Mouse (Mus musculus) hindbrain, embryonic 14.5 days (tissue): Measurements from ENCODE around the gene Chst5. TPM values are rescaled to one million over a fixed set of nuclear protein-coding genes. Genes with fewer than 3 reads are reported as not detected.

Experiments
- ATAC-seq: fragments of 200-750 bp; cut with Nextera tagmentation; 2 replicates; pipeline ENCODE4 v1.8.0; 2017; ENCODE audit warnings: moderate number of reproducible peaks, mild to moderate bottlenecking, moderate TSS enrichment, moderate library complexity; ENCODE audit not compliant: low FRiP score
- DNase-seq: peaks from one replicate; pipeline ENCODE4 v3.0.0-alpha.2; 2015; ENCODE audit warnings: low spot score
- H3K27ac ChIP-seq: fragments of 300-500 bp; sonication (generic); 2 replicates; pipeline ENCODE4 v1.5.1; 2014; ENCODE audit warnings: mild to moderate bottlenecking, moderate library complexity
- H3K27me3 ChIP-seq: fragments of 300-500 bp; sonication (generic); 2 replicates; pipeline ENCODE4 v1.6.1; 2014; ENCODE audit warnings: mild to moderate bottlenecking, low read length, mixed read lengths; ENCODE audit not compliant: control insufficient read depth, insufficient read depth
- H3K36me3 ChIP-seq: fragments of 300-500 bp; sonication (generic); replicated peaks from 2 replicates; pipeline ENCODE4 v1.6.1; 2014; ENCODE audit not compliant: control insufficient read depth, insufficient read depth
- H3K4me1 ChIP-seq: fragments of 300-500 bp; sonication (generic); replicated peaks from 2 replicates; pipeline ENCODE4 v1.6.1; 2014; ENCODE audit warnings: antibody characterized with exemption, low read length, mixed read lengths; ENCODE audit not compliant: control insufficient read depth, insufficient read depth
- H3K4me2 ChIP-seq: fragments of 300-500 bp; sonication (generic); replicated peaks from 2 replicates; pipeline ENCODE4 v1.6.1; 2014; ENCODE audit warnings: mild to moderate bottlenecking, moderate library complexity
- H3K4me3 ChIP-seq: fragments of 300-500 bp; sonication (generic); replicated peaks from 2 replicates; pipeline ENCODE4 v1.5.1; 2014; ENCODE audit warnings: mild to moderate bottlenecking, low read length
- H3K9ac ChIP-seq: fragments of 300-500 bp; sonication (generic); 2 replicates; pipeline ENCODE4 v1.6.1; 2014
- H3K9me3 ChIP-seq: fragments of 300-500 bp; sonication (generic); 2 replicates; pipeline ENCODE4 v1.6.1; 2016; ENCODE audit warnings: low read length; ENCODE audit not compliant: control insufficient read depth
- WGBS: fragments of 180-500 bp; shearing (Covaris S2); extraction: QIAGEN DNeasy Blood & Tissue Kit; methylation state at CpG from one replicate; pipeline ENCODE4 v1.1.7; 2014; 5-methylcytosine and 5-hydroxymethylcytosine counted together
- polyA plus RNA-seq: library from polyadenylated mRNA; unstranded; fragments of >200 nt; fragmentation: Nextera tagmentation; extraction: Ambion mirVana; gene quantifications from 2 replicates; pipeline ENCODE4 v1.2.1, GENCODE M21; 2014

Chst5 gene
- polyA plus RNA-seq, 1 experiment from 2014 or later: 4.3 TPM

- no peaks in the 10 kb centered on the region for H3K9me3 ChIP-seq
- H3K9ac ChIP-seq: no peak overlapping the region
- no peak overlapping the region for H3K4me2 ChIP-seq
- WGBS: 79% methylated on average over 8 of the region's 8 CpGs
- no peak overlapping the region for H3K27ac ChIP-seq
- no peaks in the 10 kb centered on the region for H3K27me3 ChIP-seq
- DNase-seq (no peak), ATAC-seq (no peak)
- peaks cover 14% of the 10 kb centered on the region; the same call in 1 of the 2 replicates for H3K4me1 ChIP-seq
- H3K4me3 ChIP-seq: no peak overlapping the region
- no peaks in the 10 kb centered on the region for H3K36me3 ChIP-seq
These were observed 4.6 kb downstream of the Chst5 start for GRCm38 (mm10) chr8:111905500-111906121.

DNA sequence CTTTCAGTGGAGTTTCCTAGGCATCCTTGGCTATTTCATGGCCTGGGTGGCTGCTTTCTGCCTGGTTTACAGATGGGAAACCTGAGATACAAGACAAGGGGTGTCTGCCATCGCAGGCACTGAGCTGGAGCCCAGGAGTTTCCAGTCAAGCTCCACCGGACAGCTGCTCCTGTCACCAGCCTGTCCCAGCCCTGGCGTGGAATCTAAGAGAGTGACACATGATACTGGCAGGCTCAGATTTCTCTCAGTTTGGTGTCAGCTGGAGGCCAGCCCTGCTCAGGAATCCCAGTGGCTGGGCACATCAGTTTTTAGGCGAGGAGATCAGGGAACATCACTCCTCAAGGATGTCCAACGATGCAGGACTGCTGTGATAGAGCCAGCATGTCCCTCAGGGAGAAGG is 8.2 kb downstream of the Chst5 start:
- WGBS: 50% methylated on average over 5 of the region's 5 CpGs
- Histone ChIP-seq H3K27me3 (no peaks in the 10 kb centered on the region), H3K9me3 (no peaks in the 10 kb centered on the region)

GRCm38 (mm10) chr8:111898586-111898985 is 11.7 kb downstream of the Chst5 start:
- Histone ChIP-seq H3K4me2 (no peak overlapping the region), H3K27me3 (no peaks in the 10 kb centered on the region), H3K27ac (no peak overlapping the region), H3K9me3 (no peaks in the 10 kb centered on the region), H3K4me1 (no peaks in the 10 kb centered on the region), H3K36me3 (no peaks in the 10 kb centered on the region), H3K4me3 (no peak overlapping the region), H3K9ac (no peak overlapping the region)
- ATAC-seq (no peak), DNase-seq (no peak)
- 39% methylated on average over 10 of the region's 10 CpGs for WGBS

More for the DNA sequence above, 8.2 kb downstream of the Chst5 start:
- Histone ChIP-seq H3K27ac (no peak overlapping the region), H3K4me3 (no peak overlapping the region), H3K9ac (no peak overlapping the region), H3K4me1 (no peaks in the 10 kb centered on the region), H3K36me3 (no peaks in the 10 kb centered on the region), H3K4me2 (no peak overlapping the region)
- ATAC-seq (no peak), DNase-seq (no peak)

DNA sequence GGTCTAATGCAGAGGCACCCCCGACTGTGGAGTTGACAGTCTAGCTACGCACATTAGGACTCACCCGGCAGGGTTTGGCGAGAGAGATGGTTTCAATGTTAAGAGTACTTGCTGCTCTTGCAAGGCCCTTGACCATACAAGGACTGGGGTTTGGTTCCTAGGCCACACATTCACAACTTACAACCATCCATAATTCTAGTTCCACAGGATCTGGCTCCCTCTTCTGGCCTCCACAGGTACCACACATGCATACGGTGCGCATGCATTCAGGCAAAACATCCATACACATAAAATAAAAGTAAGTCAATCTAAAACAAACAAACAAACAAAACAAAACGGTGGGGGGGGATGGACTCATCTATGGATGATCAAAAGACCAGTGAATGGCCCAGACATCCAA is 15.3 kb downstream of the Chst5 start:
- Histone ChIP-seq H3K4me3 (no peak overlapping the region), H3K4me1 (no peaks in the 10 kb centered on the region), H3K9me3 (no peaks in the 10 kb centered on the region), H3K9ac (no peak overlapping the region), H3K36me3 (no peaks in the 10 kb centered on the region), H3K4me2 (no peak overlapping the region), H3K27me3 (peaks cover 30% of the 10 kb centered on the region), H3K27ac (no peak overlapping the region)
- no peak for DNase-seq
- WGBS: 91% methylated on average over 7 of the region's 7 CpGs
- ATAC-seq: no peak

DNA sequence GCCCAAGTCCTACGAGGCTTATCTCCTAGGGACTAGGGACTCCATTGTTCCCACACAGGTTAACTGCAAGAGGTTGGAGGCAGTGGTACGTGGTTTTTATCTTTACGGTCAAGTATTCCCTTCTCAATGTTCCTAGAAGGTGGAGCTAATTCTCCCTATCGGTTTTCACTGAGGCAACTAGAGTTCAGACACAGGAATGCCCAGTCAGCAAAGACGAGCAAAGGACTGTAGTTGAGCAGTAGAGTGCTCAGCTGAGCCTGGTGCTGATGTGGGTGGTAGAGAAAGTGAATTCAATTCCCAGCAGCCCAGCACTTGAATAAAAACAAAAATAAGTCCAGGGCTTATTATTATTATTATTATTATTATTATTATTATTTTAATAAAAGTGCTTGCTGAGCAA is 17.6 kb downstream of the Chst5 start:
- no peak overlapping the region for H3K9ac ChIP-seq
- H3K27ac ChIP-seq: no peak overlapping the region
- WGBS: 76% methylated on average over 5 of the region's 5 CpGs
- no peaks in the 10 kb centered on the region for H3K9me3 ChIP-seq
- H3K4me1 ChIP-seq: no peaks in the 10 kb centered on the region
- peaks cover 42% of the 10 kb centered on the region for H3K27me3 ChIP-seq
- H3K4me2 ChIP-seq: no peak overlapping the region
- no peak for ATAC-seq
- no peaks in the 10 kb centered on the region for H3K36me3 ChIP-seq
- no peak for DNase-seq
- H3K4me3 ChIP-seq: no peak overlapping the region

- ATAC-seq (no peak), DNase-seq (no peak)
- Histone ChIP-seq H3K27ac (no peak overlapping the region), H3K27me3 (peaks cover 42% of the 10 kb centered on the region), H3K4me3 (no peak overlapping the region), H3K9me3 (no peaks in the 10 kb centered on the region), H3K4me1 (no peaks in the 10 kb centered on the region), H3K4me2 (no peak overlapping the region), H3K9ac (no peak overlapping the region), H3K36me3 (no peaks in the 10 kb centered on the region)
- WGBS: 37% methylated on average over 8 of the region's 8 CpGs
These were observed 18.3 kb downstream of the Chst5 start for GRCm38 (mm10) chr8:111891983-111892382.

GRCm38 (mm10) chr8:111890911-111891303 is 19.3 kb downstream of the Chst5 start:
- Histone ChIP-seq H3K27me3 (peaks cover 42% of the 10 kb centered on the region), H3K36me3 (no peaks in the 10 kb centered on the region), H3K4me3 (no peak overlapping the region), H3K9me3 (no peaks in the 10 kb centered on the region), H3K9ac (no peak overlapping the region), H3K4me2 (peak overlapping the region; percentile 57; the same call in 1 of the 2 replicates), H3K4me1 (no peaks in the 10 kb centered on the region), H3K27ac (no peak overlapping the region)
- DNase-seq (no peak), ATAC-seq (no peak)
- 70% methylated on average over 6 of the region's 6 CpGs for WGBS

GRCm38 (mm10) chr8:111889931-111890910 is 20.0 kb downstream of the Chst5 start:
- no peaks in the 10 kb centered on the region for H3K4me1 ChIP-seq
- peak overlapping the region; percentile 57 for H3K4me2 ChIP-seq
- H3K9ac ChIP-seq: 0 out of 2 replicates have a peak overlapping the region, but pooled peaks have one; percentile 20
- H3K27me3 ChIP-seq: peaks cover 42% of the 10 kb centered on the region
- 12% methylated on average over 86 of the region's 86 CpGs for WGBS
- ATAC-seq: no peak
- no peak overlapping the region for H3K27ac ChIP-seq
- H3K4me3 ChIP-seq: peak overlapping the region; percentile 31
- H3K36me3 ChIP-seq: no peaks in the 10 kb centered on the region
- no peak for DNase-seq
- no peaks in the 10 kb centered on the region for H3K9me3 ChIP-seq

- DNase-seq (no peak), ATAC-seq (no peak)
- H3K4me1 ChIP-seq: no peaks in the 10 kb centered on the region
- H3K27me3 ChIP-seq: peaks cover 42% of the 10 kb centered on the region
- H3K4me2 ChIP-seq: no peak overlapping the region
- no peaks in the 10 kb centered on the region for H3K9me3 ChIP-seq
- H3K36me3 ChIP-seq: no peaks in the 10 kb centered on the region
- H3K9ac ChIP-seq: no peak overlapping the region
- no peak overlapping the region for H3K27ac ChIP-seq
- 48% methylated on average over 7 of the region's 7 CpGs for WGBS
- no peak overlapping the region for H3K4me3 ChIP-seq
These were observed 22.1 kb downstream of the Chst5 start for GRCm38 (mm10) chr8:111888091-111888650.
